Mouse (Mus musculus) lung, postnatal 4 days (tissue): ENCODE results near the gene Gm16485.

Source experiments
- DNase-seq, 2 experiments: peaks; one replicate each; pipeline ENCODE4 v3.0.0; 2021

The Gm16485 gene

DNA sequence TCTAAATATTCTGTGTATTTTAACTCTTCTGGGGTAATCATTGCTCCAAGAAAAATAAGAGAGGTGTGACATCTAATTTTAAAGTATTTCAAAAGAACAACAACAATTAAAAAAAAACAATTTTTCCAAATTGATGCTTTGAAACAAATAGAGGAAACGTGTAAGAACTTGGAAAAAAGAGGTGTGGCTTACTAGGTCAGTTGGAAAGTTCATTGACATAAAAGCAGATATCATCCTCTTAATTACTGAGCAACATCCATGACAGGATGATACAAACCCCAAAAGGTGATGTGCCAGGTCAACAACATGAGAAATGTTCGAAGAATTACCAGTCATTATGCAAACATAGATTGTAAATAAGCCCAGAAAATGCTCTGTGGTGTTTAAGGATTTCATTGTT lies at the start of gene Gm16485:
Gene Gm16485, plus strand, starts transcription at position 301 of the 400 bp plus-strand sequence.
- DNase-seq: no peak

DNA sequence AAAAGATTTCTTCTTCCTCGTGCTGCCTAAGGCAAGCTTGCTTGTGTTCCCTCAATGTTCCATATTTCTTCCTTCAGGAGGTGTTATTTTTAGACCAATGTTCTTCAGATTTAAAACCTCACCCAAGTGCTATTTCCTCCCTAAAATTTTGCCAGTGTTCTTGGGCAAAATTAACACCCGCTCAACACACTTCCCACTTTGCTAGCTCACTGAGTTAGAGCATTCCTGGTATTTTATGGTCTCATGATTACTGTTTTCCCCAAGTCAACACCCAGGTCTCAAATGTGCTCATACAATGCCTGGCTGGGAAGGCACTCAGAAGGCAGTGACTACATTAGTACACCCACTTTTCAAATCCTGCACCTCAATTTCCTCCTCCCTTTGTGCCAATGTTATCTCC lies 44.0 kb upstream of the Gm16485 start:
- DNase-seq: no peak

DNA sequence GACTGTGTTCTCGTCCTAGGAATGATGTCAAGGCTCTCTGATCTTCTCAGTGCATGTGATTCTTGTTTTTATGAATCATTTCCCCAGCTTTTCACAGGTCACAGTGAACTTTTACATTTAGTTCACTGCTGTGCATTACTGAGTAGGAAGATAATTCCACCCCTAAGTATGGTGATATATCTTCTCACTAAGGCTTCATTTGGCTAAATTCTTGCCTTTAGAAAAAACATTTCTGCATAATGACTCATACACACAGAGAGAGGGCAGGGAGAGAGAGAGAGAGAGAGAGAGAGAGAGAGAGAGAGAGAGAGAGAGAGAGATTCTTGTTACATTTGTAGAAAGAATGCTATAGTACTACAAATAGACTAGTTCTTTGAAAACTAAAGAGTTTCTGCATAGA lies 33.8 kb upstream of the Gm16485 start:
- no peak for DNase-seq

DNA sequence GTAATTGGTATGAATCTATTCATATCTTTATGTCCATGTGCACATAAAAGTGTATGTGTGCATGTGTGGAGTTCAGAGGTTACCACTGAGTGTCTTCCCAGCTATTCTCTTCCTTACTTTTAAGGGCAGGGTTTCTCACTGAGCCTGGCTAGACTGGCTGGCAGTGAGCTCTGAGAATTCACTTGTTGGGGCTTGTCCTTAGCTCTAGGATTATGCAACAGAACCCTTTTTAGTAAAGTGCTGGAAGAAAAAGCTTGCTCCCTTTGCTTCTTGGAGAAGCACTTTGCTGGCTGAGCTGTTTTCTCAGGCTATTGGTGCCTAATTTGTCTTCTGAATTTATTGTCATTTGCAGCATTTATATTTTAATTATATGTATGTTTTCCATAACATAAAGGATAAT lies 18.3 kb upstream of the Gm16485 start:
- no peak for DNase-seq

DNA sequence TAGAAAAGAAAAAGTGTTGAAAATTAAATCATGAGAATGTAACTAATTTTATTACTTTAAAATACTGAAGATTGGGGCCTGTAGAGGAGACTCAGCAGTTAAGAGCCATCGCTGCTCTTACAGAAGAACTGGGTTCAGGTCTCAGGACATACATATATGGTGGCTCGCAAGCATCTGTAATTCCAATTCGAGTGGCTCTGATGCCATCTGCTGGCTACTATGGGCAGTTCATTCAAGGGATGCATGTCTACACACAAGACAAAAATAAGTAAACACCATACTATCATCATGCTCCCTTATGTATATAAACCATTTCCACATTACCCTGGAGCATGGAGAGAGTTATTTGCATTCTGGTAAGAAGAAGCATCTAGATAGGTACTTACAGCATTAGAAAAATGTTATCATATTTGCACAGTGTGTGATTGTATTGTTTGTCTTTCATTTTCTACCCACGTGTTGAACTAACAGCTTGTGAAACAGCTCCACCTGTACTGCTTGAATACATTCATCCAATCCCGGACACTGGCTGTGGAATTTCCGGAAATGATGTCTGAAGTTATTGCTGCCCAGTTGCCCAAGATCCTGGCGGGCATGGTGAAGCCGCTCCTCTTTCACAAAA lies 7.0 kb upstream of the Gm16485 start:
- peak in 1 of 2 experiments; percentile 29 for DNase-seq

DNA sequence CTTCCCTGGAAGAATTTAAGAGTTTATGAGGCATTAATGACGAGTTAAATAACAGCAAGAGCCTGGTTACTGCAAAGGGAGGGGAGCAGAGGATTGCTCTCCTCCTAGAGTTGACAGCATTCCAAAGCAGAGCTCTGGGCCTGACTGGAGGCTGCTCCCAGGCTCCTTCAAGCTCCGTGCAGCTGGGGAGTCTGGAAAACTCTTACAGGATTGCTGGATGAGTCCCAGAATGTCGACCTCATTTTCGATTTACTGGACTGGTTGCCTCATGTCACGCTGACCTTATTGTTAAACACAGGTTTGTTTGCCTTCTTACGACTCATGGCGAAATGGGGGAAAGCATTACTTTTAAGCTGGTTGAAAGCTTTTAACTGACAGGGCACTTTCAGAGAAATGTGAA lies 1.4 kb upstream of the Gm16485 start:
- peak; percentile 29 to 60 for DNase-seq

DNA sequence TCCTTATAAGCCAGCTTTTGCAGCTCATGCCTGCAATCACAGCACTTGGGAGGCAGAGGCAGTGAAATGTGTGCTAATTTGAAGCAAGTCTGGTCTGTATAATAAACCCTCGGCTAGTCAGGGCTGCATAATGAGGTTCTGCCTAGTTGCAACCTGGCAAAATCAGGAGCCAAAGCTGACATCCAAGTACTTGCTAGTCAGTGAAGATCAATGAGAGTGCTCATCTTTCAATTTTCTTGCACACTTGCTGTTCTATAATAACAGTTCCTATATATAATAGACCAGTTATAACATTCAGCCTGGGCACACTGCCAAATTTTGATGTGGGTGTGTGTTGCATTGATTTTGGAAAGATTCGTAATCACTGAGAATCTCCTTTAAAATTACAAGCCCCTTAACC lies 6.2 kb downstream of the Gm16485 start:
- no peak for DNase-seq

DNA sequence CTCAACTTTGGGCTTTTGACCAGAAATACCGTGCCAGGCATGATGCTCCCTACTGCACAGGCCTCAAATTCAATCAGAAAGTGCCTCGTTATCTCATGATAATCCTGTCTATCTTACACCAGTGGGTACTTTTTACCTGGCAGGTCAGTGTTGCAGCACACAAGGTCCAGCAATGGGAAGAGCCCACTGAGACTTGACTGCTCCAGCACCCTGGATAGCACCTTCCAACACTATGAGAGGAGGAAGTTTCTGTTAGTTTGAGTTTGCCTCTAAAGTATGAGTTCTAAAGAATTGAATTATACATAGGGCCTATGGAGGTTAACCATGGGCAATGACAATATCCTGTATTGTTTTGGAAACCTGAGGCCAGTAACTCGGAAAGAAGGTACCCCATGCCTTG lies 10.7 kb downstream of the Gm16485 start:
- DNase-seq: no peak

GRCm38 (mm10) chr9:8996494-8996893 lies 24.9 kb downstream of the Gm16485 start:
- no peak for DNase-seq

GRCm38 (mm10) chr9:9001170-9001569 lies 29.6 kb downstream of the Gm16485 start:
- no peak for DNase-seq

DNA sequence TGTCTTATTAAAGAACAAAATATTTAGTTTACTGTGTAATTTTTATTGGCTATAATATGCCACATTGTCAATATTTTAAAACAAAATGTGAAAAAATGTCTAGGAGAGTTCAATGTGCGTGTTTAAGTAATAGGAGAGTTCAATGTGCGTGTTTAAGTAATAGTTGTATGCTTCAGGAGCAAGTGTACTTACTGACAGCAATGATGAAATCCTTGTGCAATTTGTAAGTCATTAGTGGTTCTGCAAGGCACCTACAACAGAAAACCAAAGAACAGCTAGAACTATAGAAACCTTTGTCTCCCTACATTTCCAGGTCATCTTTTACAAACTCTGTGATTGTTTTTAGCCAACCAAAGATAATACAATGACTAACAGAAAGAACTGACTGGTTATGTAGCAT lies 43.5 kb downstream of the Gm16485 start:
- DNase-seq: no peak
